Mouse (Mus musculus) forebrain, embryonic 15.5 days (tissue): ENCODE measurements around the gene Ccdc73. TPM values are rescaled to one million over a fixed set of nuclear protein-coding genes. Genes with fewer than 3 reads are reported as not detected.
A peak's percentile ranks its signal among the peaks of the same experiment; 100 is the strongest.
"Not testable (repeated sequence)": the region's sequence is repeated elsewhere in the genome, so short reads cannot be mapped to it uniquely, and the experiment has no call there.

ENCODE experiments used
- ATAC-seq: fragments of 200-750 bp; cut with Nextera tagmentation; replicated peaks from 2 replicates; pipeline ENCODE4 v1.8.0; 2017; ENCODE audit warnings: mild to moderate bottlenecking, moderate TSS enrichment, moderate library complexity
- H3K27ac ChIP-seq: fragments of 300-500 bp; sonication (generic); replicated peaks from 2 replicates; pipeline ENCODE4 v1.5.1; 2015; ENCODE audit warnings: mild to moderate bottlenecking, inconsistent platforms
- H3K27me3 ChIP-seq: fragments of 300-500 bp; sonication (generic); 2 replicates; pipeline ENCODE4 v1.6.1; 2015; ENCODE audit warnings: inconsistent platforms
- H3K36me3 ChIP-seq: fragments of 300-500 bp; sonication (generic); 2 replicates; pipeline ENCODE4 v1.6.1; 2015; ENCODE audit warnings: mild to moderate bottlenecking, inconsistent platforms
- H3K4me1 ChIP-seq: fragments of 300-500 bp; sonication (generic); 2 replicates; pipeline ENCODE4 v1.6.1; 2015; ENCODE audit warnings: inconsistent platforms
- H3K4me2 ChIP-seq: fragments of 300-500 bp; sonication (generic); replicated peaks from 2 replicates; pipeline ENCODE4 v1.6.1; 2015; ENCODE audit warnings: mild to moderate bottlenecking, inconsistent platforms
- H3K4me3 ChIP-seq: fragments of 300-500 bp; sonication (generic); 2 replicates; pipeline ENCODE4 v1.5.1; 2015; ENCODE audit warnings: mild to moderate bottlenecking, inconsistent platforms
- H3K9ac ChIP-seq: fragments of 300-500 bp; sonication (generic); replicated peaks from 2 replicates; pipeline ENCODE4 v1.6.1; 2015; ENCODE audit warnings: mild to moderate bottlenecking, inconsistent platforms
- H3K9me3 ChIP-seq: fragments of 300-500 bp; sonication (generic); 2 replicates; pipeline ENCODE4 v1.6.1; 2016; ENCODE audit warnings: inconsistent platforms
- WGBS: fragments of 180-500 bp; shearing (Covaris S2); methylation state at CpG from one replicate; pipeline ENCODE4 v1.1.7; 2015; ENCODE audit warnings: mixed read lengths; 5-methylcytosine and 5-hydroxymethylcytosine counted together
- polyA plus RNA-seq: library from polyadenylated mRNA; unstranded; fragments of >200 nt; fragmentation: Nextera tagmentation; extraction: Ambion mirVana; gene quantifications from 2 replicates; pipeline ENCODE4 v1.2.1, GENCODE M21; 2015

Gene Ccdc73
- 6.6 and 6.8 TPM in 2 replicates for polyA plus RNA-seq

GRCm38 (mm10) chr2:104867282-104867855 is at the start of gene Ccdc73:
Ccdc73 (plus strand) TSS chr2:104867805.
- H3K9ac ChIP-seq: no peak within 1 kb of the TSS
- no peak within 1 kb of the TSS for H3K4me2 ChIP-seq
- no peaks in the 10 kb centered on the region for H3K9me3 ChIP-seq
- no peaks in the 10 kb centered on the region for H3K27me3 ChIP-seq
- no peak for ATAC-seq
- no peaks in the 10 kb centered on the region for H3K4me1 ChIP-seq
- no peak within 1 kb of the TSS for H3K27ac ChIP-seq
- no peak within 1 kb of the TSS for H3K4me3 ChIP-seq
- 95% methylated on average over 13 of the region's 13 CpGs for WGBS
- no peaks in the 10 kb centered on the region for H3K36me3 ChIP-seq

GRCm38 (mm10) chr2:104818763-104819162 is 48.8 kb upstream of the Ccdc73 start:
- peaks cover 23% of the 10 kb centered on the region for H3K4me1 ChIP-seq
- not testable (repeated sequence) for H3K4me3 ChIP-seq, H3K4me2 ChIP-seq, ATAC-seq, H3K36me3 ChIP-seq, H3K9me3 ChIP-seq, H3K27ac ChIP-seq, H3K27me3 ChIP-seq, H3K9ac ChIP-seq
- WGBS: 91% methylated on average over 3 of the region's 3 CpGs

- H3K4me3 ChIP-seq: no peak overlapping the region
- no peaks in the 10 kb centered on the region for H3K27me3 ChIP-seq
- H3K9ac ChIP-seq: no peak overlapping the region
- H3K27ac ChIP-seq: no peak overlapping the region
- H3K9me3 ChIP-seq: no peaks in the 10 kb centered on the region
- H3K36me3 ChIP-seq: no peaks in the 10 kb centered on the region
- H3K4me1 ChIP-seq: no peaks in the 10 kb centered on the region
- 91% methylated on average over 4 of the region's 4 CpGs for WGBS
- ATAC-seq: no peak
- H3K4me2 ChIP-seq: no peak overlapping the region
Measured at GRCm38 (mm10) chr2:104826191-104826590, 41.4 kb upstream of the Ccdc73 start.

GRCm38 (mm10) chr2:104832486-104832885 is 35.1 kb upstream of the Ccdc73 start:
- H3K4me1 ChIP-seq: no peaks in the 10 kb centered on the region
- no peak overlapping the region for H3K4me2 ChIP-seq
- H3K9ac ChIP-seq: no peak overlapping the region
- no peak overlapping the region for H3K4me3 ChIP-seq
- H3K27me3 ChIP-seq: no peaks in the 10 kb centered on the region
- no peak for ATAC-seq
- 96% methylated on average over 2 of the region's 2 CpGs for WGBS
- H3K36me3 ChIP-seq: no peaks in the 10 kb centered on the region
- no peak overlapping the region for H3K27ac ChIP-seq
- H3K9me3 ChIP-seq: no peaks in the 10 kb centered on the region

GRCm38 (mm10) chr2:104840974-104841373 is 26.6 kb upstream of the Ccdc73 start:
- Histone ChIP-seq H3K9ac (no peak overlapping the region), H3K9me3 (no peaks in the 10 kb centered on the region), H3K27ac (no peak overlapping the region), H3K4me2 (no peak overlapping the region), H3K4me1 (no peaks in the 10 kb centered on the region), H3K4me3 (no peak overlapping the region), H3K36me3 (no peaks in the 10 kb centered on the region), H3K27me3 (no peaks in the 10 kb centered on the region)
- ATAC-seq: no peak

- H3K27ac ChIP-seq: no peak overlapping the region
- no peak overlapping the region for H3K4me2 ChIP-seq
- no peaks in the 10 kb centered on the region for H3K9me3 ChIP-seq
- WGBS: 87% methylated on average over 7 of the region's 7 CpGs
- no peaks in the 10 kb centered on the region for H3K27me3 ChIP-seq
- no peaks in the 10 kb centered on the region for H3K36me3 ChIP-seq
- H3K9ac ChIP-seq: no peak overlapping the region
- no peaks in the 10 kb centered on the region for H3K4me1 ChIP-seq
- ATAC-seq: no peak
- H3K4me3 ChIP-seq: no peak overlapping the region
Measured at GRCm38 (mm10) chr2:104841736-104842135, 25.9 kb upstream of the Ccdc73 start.

- no peak overlapping the region for H3K4me3 ChIP-seq
- no peaks in the 10 kb centered on the region for H3K36me3 ChIP-seq
- no peak overlapping the region for H3K9ac ChIP-seq
- no peak overlapping the region for H3K27ac ChIP-seq
- no peaks in the 10 kb centered on the region for H3K4me1 ChIP-seq
- no peak for ATAC-seq
- no peak overlapping the region for H3K4me2 ChIP-seq
- no peaks in the 10 kb centered on the region for H3K27me3 ChIP-seq
- H3K9me3 ChIP-seq: no peaks in the 10 kb centered on the region
Measured at GRCm38 (mm10) chr2:104842559-104842958, 25.0 kb upstream of the Ccdc73 start.

- peaks cover 10% of the 10 kb centered on the region for H3K4me1 ChIP-seq
- peaks cover 6% of the 10 kb centered on the region; the same call in 1 of the 2 replicates for H3K27me3 ChIP-seq
- no peak overlapping the region for H3K9ac ChIP-seq
- H3K4me3 ChIP-seq: no peak overlapping the region
- H3K9me3 ChIP-seq: no peaks in the 10 kb centered on the region
- H3K27ac ChIP-seq: no peak overlapping the region
- no peaks in the 10 kb centered on the region for H3K36me3 ChIP-seq
- no peak; the same call in 1 of the 2 replicates for ATAC-seq
- WGBS: 44% methylated on average over 4 of the region's 4 CpGs
- H3K4me2 ChIP-seq: no peak overlapping the region
Measured at GRCm38 (mm10) chr2:104846638-104847414, 20.8 kb upstream of the Ccdc73 start.

GRCm38 (mm10) chr2:104847645-104848044 is 20.0 kb upstream of the Ccdc73 start:
- Histone ChIP-seq H3K27me3 (peaks cover 6% of the 10 kb centered on the region; the same call in 1 of the 2 replicates), H3K4me1 (peaks cover 10% of the 10 kb centered on the region), H3K27ac (no peak overlapping the region), H3K4me2 (no peak overlapping the region), H3K36me3 (no peaks in the 10 kb centered on the region), H3K4me3 (no peak overlapping the region), H3K9me3 (no peaks in the 10 kb centered on the region), H3K9ac (no peak overlapping the region)
- ATAC-seq: no peak
- WGBS: 58% methylated on average over 2 of the region's 2 CpGs

- 31% methylated on average over 16 of the region's 16 CpGs for WGBS
- H3K4me3 ChIP-seq: 0 out of 2 replicates have a peak overlapping the region, but pooled peaks have one; percentile 45
- H3K36me3 ChIP-seq: no peaks in the 10 kb centered on the region
- H3K4me2 ChIP-seq: peak overlapping the region; percentile 83
- no peak overlapping the region for H3K27ac ChIP-seq
- no peaks in the 10 kb centered on the region for H3K9me3 ChIP-seq
- no peak overlapping the region for H3K9ac ChIP-seq
- H3K4me1 ChIP-seq: peaks cover 10% of the 10 kb centered on the region
- ATAC-seq: peak; percentile 5; the same call in 1 of the 2 replicates
- H3K27me3 ChIP-seq: peaks cover 6% of the 10 kb centered on the region; the same call in 1 of the 2 replicates
Measured at GRCm38 (mm10) chr2:104848235-104849161, 19.1 kb upstream of the Ccdc73 start.

- Histone ChIP-seq H3K27me3 (peaks cover 6% of the 10 kb centered on the region; the same call in 1 of the 2 replicates), H3K4me1 (peaks cover 10% of the 10 kb centered on the region), H3K9ac (peak within 1 kb of the TSS; percentile 36), H3K9me3 (no peaks in the 10 kb centered on the region), H3K27ac (no peak within 1 kb of the TSS), H3K4me2 (peak within 1 kb of the TSS; percentile 83), H3K4me3 (peak within 1 kb of the TSS; percentile 45), H3K36me3 (no peaks in the 10 kb centered on the region)
- WGBS: under 1% methylated on average over 62 of the region's 62 CpGs
- peak; percentile 87 for ATAC-seq
Measured at GRCm38 (mm10) chr2:104849276-104849990, 18.2 kb upstream of the Ccdc73 start, which contains the start of gene Prrg4. Prrg4 (minus strand) TSS chr2:104849876.
